Mouse (Mus musculus): ENCODE data around the gene Coasy. TPM values are rescaled to one million over a fixed set of nuclear protein-coding genes. Genes with fewer than 3 reads are reported as not detected.

The Coasy gene
- polyA plus RNA-seq, 1 experiment: 43.9 TPM

GRCm38 (mm10) chr11:101051051-101051493 lies 31.3 kb upstream of the Coasy start:
- 86% methylated on average over 6 of the region's 6 CpGs for WGBS
- peaks cover 9% of the 10 kb centered on the region; the same call in 1 of the 2 replicates for H3K4me1 ChIP-seq (ENCODE audit: control insufficient read depth, insufficient read depth, low read length)
- DNase-seq: no peak
- H3K4me3 ChIP-seq (replicated peaks; ENCODE audit: extremely low read depth, low read depth, low read length): no peak overlapping the region
- TF ChIP-seq POLR2A (IDR thresholded peaks at IDR 0.05; ENCODE audit: borderline replicate concordance, extremely low read depth, low read depth, low read length): no peak

GRCm38 (mm10) chr11:101051617-101052016 lies 30.7 kb upstream of the Coasy start:
- no peak for DNase-seq
- 83% methylated on average over 8 of the region's 8 CpGs for WGBS
- Histone ChIP-seq H3K4me3 (replicated peaks; ENCODE audit: extremely low read depth, low read depth, low read length) (no peak overlapping the region), H3K4me1 (ENCODE audit: control insufficient read depth, insufficient read depth, low read length) (peaks cover 6% of the 10 kb centered on the region; the same call in 1 of the 2 replicates)
- TF ChIP-seq CTCF (IDR thresholded peaks at IDR 0.05; ENCODE audit: insufficient read depth, low read length) (no peak), POLR2A (IDR thresholded peaks at IDR 0.05; ENCODE audit: borderline replicate concordance, extremely low read depth, low read depth, low read length) (no peak)

- no peak for TF ChIP-seq CTCF (IDR thresholded peaks at IDR 0.05; ENCODE audit: insufficient read depth, low read length)
- no peak for TF ChIP-seq POLR2A (IDR thresholded peaks at IDR 0.05; ENCODE audit: borderline replicate concordance, extremely low read depth, low read depth, low read length)
- DNase-seq: no peak
- 49% methylated on average over 10 of the region's 10 CpGs for WGBS
- peaks cover 14% of the 10 kb centered on the region for H3K4me1 ChIP-seq (ENCODE audit: control insufficient read depth, insufficient read depth, low read length)
- H3K4me3 ChIP-seq (replicated peaks; ENCODE audit: extremely low read depth, low read depth, low read length): no peak overlapping the region
Observed at GRCm38 (mm10) chr11:101052751-101053473, 29.5 kb upstream of the Coasy start.

GRCm38 (mm10) chr11:101053974-101054373 lies 28.4 kb upstream of the Coasy start:
- no peak for DNase-seq
- WGBS: 97% methylated on average over 1 of the region's 1 CpGs
- TF ChIP-seq POLR2A (IDR thresholded peaks at IDR 0.05; ENCODE audit: borderline replicate concordance, extremely low read depth, low read depth, low read length) (no peak), CTCF (IDR thresholded peaks at IDR 0.05; ENCODE audit: insufficient read depth, low read length) (peak; percentile 45)
- H3K4me3 ChIP-seq (replicated peaks; ENCODE audit: extremely low read depth, low read depth, low read length): no peak overlapping the region
- peaks cover 21% of the 10 kb centered on the region for H3K4me1 ChIP-seq (ENCODE audit: control insufficient read depth, insufficient read depth, low read length)

- 53% methylated on average over 14 of the region's 14 CpGs for WGBS
- Histone ChIP-seq H3K4me1 (ENCODE audit: control insufficient read depth, insufficient read depth, low read length) (peaks cover 28% of the 10 kb centered on the region), H3K4me3 (replicated peaks; ENCODE audit: extremely low read depth, low read depth, low read length) (no peak overlapping the region)
- TF ChIP-seq CTCF (IDR thresholded peaks at IDR 0.05; ENCODE audit: insufficient read depth, low read length) (no peak), POLR2A (IDR thresholded peaks at IDR 0.05; ENCODE audit: borderline replicate concordance, extremely low read depth, low read depth, low read length) (no peak)
- DNase-seq: no peak
Observed at GRCm38 (mm10) chr11:101055418-101055817, 26.9 kb upstream of the Coasy start.

GRCm38 (mm10) chr11:101056885-101057284 lies 25.5 kb upstream of the Coasy start:
- DNase-seq: peak; percentile 75
- TF ChIP-seq POLR2A (IDR thresholded peaks at IDR 0.05; ENCODE audit: borderline replicate concordance, extremely low read depth, low read depth, low read length): no peak
- no peak for TF ChIP-seq CTCF (IDR thresholded peaks at IDR 0.05; ENCODE audit: insufficient read depth, low read length)
- Histone ChIP-seq H3K4me3 (replicated peaks; ENCODE audit: extremely low read depth, low read depth, low read length) (no peak overlapping the region), H3K4me1 (ENCODE audit: control insufficient read depth, insufficient read depth, low read length) (peaks cover 36% of the 10 kb centered on the region)
- WGBS: 26% methylated on average over 8 of the region's 8 CpGs

- peaks cover 45% of the 10 kb centered on the region for H3K4me1 ChIP-seq (ENCODE audit: control insufficient read depth, insufficient read depth, low read length)
- H3K4me3 ChIP-seq (replicated peaks; ENCODE audit: extremely low read depth, low read depth, low read length): no peak overlapping the region
- peak; percentile 85 for DNase-seq
- TF ChIP-seq CTCF (IDR thresholded peaks at IDR 0.05; ENCODE audit: insufficient read depth, low read length) (peak; percentile 70), POLR2A (IDR thresholded peaks at IDR 0.05; ENCODE audit: borderline replicate concordance, extremely low read depth, low read depth, low read length) (no peak)
- WGBS: 21% methylated on average over 5 of the region's 5 CpGs
Observed at GRCm38 (mm10) chr11:101057860-101058259, 24.5 kb upstream of the Coasy start.

- WGBS: 39% methylated on average over 5 of the region's 5 CpGs
- TF ChIP-seq POLR2A (IDR thresholded peaks at IDR 0.05; ENCODE audit: borderline replicate concordance, extremely low read depth, low read depth, low read length): no peak
- no peak for TF ChIP-seq CTCF (IDR thresholded peaks at IDR 0.05; ENCODE audit: insufficient read depth, low read length)
- no peak for DNase-seq
- Histone ChIP-seq H3K4me3 (replicated peaks; ENCODE audit: extremely low read depth, low read depth, low read length) (no peak overlapping the region), H3K4me1 (ENCODE audit: control insufficient read depth, insufficient read depth, low read length) (peaks cover 53% of the 10 kb centered on the region)
Observed at GRCm38 (mm10) chr11:101058726-101059125, 23.6 kb upstream of the Coasy start.

- WGBS: 80% methylated on average over 10 of the region's 10 CpGs
- H3K4me3 ChIP-seq (replicated peaks; ENCODE audit: extremely low read depth, low read depth, low read length): no peak overlapping the region
- peaks cover 60% of the 10 kb centered on the region for H3K4me1 ChIP-seq (ENCODE audit: control insufficient read depth, insufficient read depth, low read length)
- no peak for DNase-seq
- TF ChIP-seq POLR2A (IDR thresholded peaks at IDR 0.05; ENCODE audit: borderline replicate concordance, extremely low read depth, low read depth, low read length) (no peak), CTCF (IDR thresholded peaks at IDR 0.05; ENCODE audit: insufficient read depth, low read length) (no peak)
Observed at GRCm38 (mm10) chr11:101059473-101059872, 22.9 kb upstream of the Coasy start.

- H3K4me3 ChIP-seq (replicated peaks; ENCODE audit: extremely low read depth, low read depth, low read length): no peak overlapping the region
- TF ChIP-seq CTCF (IDR thresholded peaks at IDR 0.05; ENCODE audit: insufficient read depth, low read length) (0 out of 2 replicates have a peak, but pooled peaks have one; percentile 3), POLR2A (IDR thresholded peaks at IDR 0.05; ENCODE audit: borderline replicate concordance, extremely low read depth, low read depth, low read length) (no peak)
- peaks cover 63% of the 10 kb centered on the region for H3K4me1 ChIP-seq (ENCODE audit: control insufficient read depth, insufficient read depth, low read length)
- WGBS: 6% methylated on average over 8 of the region's 8 CpGs
- DNase-seq: peak; percentile 63
Observed at GRCm38 (mm10) chr11:101060126-101060525, 22.2 kb upstream of the Coasy start.

Measured in lung, adult 2 months (tissue).